Mouse (Mus musculus): ENCODE data around the gene Cfap161. TPM values are rescaled to one million over a fixed set of nuclear protein-coding genes. Genes with fewer than 3 reads are reported as not detected.

Cfap161 gene
- polyA plus RNA-seq, 2 experiments from 2014 or later = not detected

- no peak for ATAC-seq
These were observed 55.8 kb downstream of the Cfap161 start for GRCm38 (mm10) chr7:83738623-83739462.

GRCm38 (mm10) chr7:83737914-83738490, 56.7 kb downstream of the Cfap161 start:
- no peak for ATAC-seq

GRCm38 (mm10) chr7:83736341-83737115, 58.2 kb downstream of the Cfap161 start:
- no peak for ATAC-seq

- ATAC-seq = no peak
These were observed 59.4 kb downstream of the Cfap161 start for GRCm38 (mm10) chr7:83735108-83735781.

GRCm38 (mm10) chr7:83734671-83735082, 60.0 kb downstream of the Cfap161 start:
- no peak for ATAC-seq

- ATAC-seq = no peak
These were observed 60.4 kb downstream of the Cfap161 start for GRCm38 (mm10) chr7:83734246-83734645.

GRCm38 (mm10) chr7:83732781-83733180, 61.9 kb downstream of the Cfap161 start:
- no peak for ATAC-seq

GRCm38 (mm10) chr7:83731961-83732666, 62.6 kb downstream of the Cfap161 start:
- no peak for ATAC-seq

- ATAC-seq = no peak
These were observed 63.4 kb downstream of the Cfap161 start for GRCm38 (mm10) chr7:83731297-83731696.

- ATAC-seq = no peak
These were observed 67.6 kb downstream of the Cfap161 start for GRCm38 (mm10) chr7:83726936-83727632.

GRCm38 (mm10) chr7:83725801-83726200, 68.9 kb downstream of the Cfap161 start:
- no peak for ATAC-seq

- no peak for ATAC-seq
These were observed 70.1 kb downstream of the Cfap161 start for GRCm38 (mm10) chr7:83724541-83724940.

Other genes with a start within 250 kb of the Cfap161 start
- under 1 TPM; 0.46 to 0.97 TPM for gene Tmc3, start 210.0 kb downstream of the Cfap161 start, polyA plus RNA-seq (2017; shearing (Covaris generic))
- 10 to 100 TPM; 28.6 to 36.1 TPM for gene Stard5, start 162.9 kb downstream of the Cfap161 start, polyA plus RNA-seq (2017; shearing (Covaris generic))
- 100 to 1,000 TPM; 257 to 297 TPM for gene Il16, start 49.2 kb downstream of the Cfap161 start, polyA plus RNA-seq (2017; shearing (Covaris generic))
- gene Tlnrd1, start 89.4 kb upstream of the Cfap161 start, polyA plus RNA-seq (2017; shearing (Covaris generic)) = under 1 TPM; 0.70 to 0.93 TPM
- 10 to 100 TPM; 31.8 to 38.0 TPM for gene Mesd, start 89.6 kb upstream of the Cfap161 start, polyA plus RNA-seq (2017; shearing (Covaris generic))